Mouse (Mus musculus) c-Kit-positive CD71-negative TER-119-negative erythroid progenitor cells, embryonic 14.5 days (primary cell): ENCODE results near the gene Rpl22.

Experiments used
- DNase-seq: peaks from one replicate; pipeline ENCODE4 v3.0.0-alpha.2; 2013; ENCODE audit warnings: low read depth

The Rpl22 gene

DNA sequence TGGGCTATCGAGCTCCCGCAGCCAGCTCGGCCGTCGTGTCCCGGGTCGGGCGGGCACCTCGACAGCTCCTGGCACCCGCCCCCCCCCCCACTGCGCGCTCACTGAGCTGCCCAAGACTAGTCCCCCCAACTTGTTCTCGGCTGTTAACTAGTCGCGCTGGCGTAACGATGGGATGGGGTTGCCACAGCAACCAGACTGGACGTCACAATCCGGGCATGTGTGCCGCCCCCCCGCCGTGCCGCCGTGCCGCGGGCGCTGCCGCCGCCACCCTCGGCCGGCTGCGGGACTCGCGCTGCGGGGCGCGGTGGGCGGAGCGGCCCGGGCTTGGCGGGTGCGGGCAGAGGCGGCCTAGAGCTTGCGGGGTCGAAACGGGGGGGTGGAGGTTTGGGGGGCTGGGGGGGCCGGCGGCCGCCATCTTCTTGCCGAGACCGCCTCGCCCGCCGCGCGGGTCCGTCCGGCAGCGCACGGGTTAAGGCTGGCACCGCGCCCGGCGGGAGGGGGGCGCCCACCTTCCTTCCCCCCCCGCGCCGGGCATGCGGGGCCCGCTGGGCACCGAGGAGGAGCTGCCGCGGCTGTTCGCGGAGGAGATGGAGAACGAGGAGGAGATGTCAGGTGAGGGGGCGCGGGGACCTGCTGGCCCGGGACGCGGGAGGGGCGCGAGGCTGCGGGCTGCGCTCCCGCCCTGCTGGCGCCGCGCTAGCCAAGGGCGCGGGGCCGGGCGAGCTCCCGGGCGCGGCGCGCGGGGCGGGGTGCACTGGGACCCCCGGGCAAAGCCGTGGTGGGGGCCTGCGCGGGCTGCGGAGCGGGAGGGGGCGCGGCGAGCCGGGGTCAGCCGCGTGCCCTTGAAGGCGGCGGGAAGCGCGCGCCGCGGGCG lies 13.1 kb downstream of the Rpl22 start, which contains the start of gene Chd5:
Gene Chd5, plus strand, starts transcription at position 233 of the 874 bp plus-strand sequence.
- DNase-seq: no peak

DNA sequence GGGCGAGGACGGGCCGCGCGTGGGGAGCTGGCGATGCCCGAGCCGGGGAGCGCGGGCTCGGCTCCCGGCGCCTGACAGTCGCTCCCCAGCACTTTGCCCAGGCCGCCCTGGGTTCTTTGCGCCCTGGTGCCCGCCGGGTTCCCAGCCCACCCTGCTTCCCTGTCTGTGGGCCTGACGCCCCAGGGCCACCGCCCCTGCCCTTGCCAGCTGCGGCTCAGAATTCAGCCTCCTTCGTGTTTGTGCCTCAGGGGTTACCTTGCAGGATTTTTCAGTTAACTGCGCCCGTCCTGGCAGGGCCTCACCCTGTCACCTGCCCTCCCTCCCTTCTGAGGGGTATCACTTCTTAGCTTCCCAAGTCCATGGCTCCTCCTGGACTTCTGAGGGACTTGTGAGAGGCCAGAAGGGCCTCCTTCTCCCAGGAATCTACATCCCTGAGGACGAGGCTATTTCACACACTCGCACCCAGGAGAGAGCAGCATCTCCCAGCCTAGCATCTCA lies 13.8 kb downstream of the Rpl22 start:
- DNase-seq: no peak

DNA sequence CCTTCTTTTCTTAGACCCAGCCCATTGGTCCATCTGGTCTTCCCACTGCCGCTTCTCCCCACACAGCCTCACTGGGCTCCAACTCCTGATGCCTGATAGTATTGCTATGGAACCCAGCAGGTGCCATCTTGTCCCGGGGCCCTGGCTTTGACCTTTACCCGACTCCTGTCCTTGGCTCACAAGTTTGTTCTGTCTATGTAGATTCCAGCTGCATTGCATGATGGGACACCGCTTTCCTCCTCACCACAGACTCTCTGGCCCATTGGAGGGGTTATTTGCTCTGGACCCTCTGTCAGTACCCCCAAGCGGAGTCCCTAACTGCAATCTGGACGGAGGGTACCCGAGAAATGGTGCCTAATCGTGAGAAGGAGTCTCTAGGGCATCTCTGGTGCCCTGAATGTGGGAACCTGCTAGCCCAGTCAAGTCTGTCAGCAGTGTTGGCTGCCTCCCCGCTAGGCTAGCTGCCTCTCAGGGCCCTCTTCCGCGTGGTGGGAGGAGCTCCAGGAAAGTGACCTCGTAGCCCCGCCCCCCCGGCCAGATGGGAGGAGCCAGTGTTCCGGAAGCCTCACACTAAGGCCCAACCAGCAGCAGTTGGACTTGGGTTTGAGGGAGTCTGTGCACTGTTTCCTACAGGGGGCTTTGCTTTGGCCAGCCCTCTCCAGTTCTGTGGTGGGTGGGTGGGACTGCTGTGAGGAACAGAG lies 15.2 kb downstream of the Rpl22 start:
- DNase-seq: no peak

DNA sequence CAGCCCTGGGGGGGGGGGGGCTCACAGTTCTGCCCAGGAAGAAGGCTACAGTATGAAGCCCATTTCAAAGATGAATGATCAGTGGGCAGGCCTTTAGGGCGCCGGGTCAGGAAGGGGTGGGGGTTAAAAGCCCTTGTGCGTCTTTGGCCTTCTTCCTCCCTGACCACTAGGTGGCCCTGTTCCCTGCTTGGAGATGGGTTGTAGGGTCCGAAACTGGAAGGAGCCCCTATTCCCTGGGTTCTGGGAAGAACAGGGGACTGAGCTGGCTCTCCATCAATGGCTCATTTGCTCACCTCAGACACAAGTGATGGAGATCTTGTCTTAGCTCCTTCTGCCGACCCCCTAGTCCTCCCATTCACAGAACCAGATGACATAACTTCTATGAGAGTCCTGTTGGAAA lies 17.8 kb downstream of the Rpl22 start:
- DNase-seq: no peak

DNA sequence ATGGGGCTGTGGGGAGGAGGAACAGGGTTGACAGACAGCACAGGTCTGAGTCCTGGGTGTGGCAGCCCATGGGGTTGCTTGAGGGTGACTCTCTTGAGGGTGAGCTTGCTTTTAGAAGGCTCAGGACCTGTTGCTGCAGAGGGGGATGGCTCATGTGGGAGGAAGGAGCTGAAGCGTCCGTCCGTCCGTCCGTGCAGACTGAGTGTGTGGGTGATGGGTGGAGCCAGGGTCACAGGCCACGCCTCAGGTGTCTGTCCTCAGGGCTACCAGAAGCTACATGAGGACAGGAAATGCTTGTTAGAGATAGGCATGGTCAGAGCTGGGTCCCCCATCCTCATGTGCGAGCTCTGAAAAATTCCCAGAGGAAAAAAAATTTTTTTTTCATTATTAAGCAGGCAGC lies 19.1 kb downstream of the Rpl22 start:
- no peak for DNase-seq

DNA sequence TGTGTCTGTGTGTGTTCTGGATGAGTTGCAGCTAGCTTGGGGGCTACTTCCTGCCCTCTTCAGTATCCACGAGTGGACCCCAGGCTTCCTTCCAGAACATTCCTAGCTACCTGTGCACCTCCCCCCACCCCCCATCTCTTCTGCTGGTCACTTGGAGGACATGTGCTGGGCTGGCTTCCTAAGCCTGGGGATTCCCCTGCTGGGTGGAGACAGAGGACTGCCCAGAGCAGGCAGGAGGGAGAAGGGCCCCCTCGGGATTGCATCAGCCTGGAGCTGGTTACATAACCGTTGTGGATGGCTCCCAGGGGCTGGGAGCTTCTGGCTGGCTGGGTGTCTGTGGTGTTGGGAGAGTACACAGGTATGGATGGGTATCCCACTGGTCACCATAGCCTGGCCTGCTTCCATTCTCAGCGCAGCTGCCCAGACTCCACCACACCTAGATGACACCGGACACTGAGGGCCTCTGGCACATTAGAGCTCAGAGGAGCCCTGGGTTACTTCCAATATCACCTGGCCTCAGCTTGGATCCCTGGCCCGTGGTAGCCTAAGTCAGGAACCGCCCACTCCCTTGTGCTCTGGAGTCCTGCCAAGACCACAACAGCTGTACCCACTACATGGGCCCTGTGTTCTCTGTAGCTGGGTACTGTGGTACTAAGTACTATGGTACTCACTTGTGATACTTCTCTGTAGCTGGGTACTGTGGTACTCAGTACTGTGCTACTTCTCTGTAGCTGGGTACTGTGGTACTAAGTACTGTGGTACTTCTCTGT lies 19.8 kb downstream of the Rpl22 start:
- no peak for DNase-seq

DNA sequence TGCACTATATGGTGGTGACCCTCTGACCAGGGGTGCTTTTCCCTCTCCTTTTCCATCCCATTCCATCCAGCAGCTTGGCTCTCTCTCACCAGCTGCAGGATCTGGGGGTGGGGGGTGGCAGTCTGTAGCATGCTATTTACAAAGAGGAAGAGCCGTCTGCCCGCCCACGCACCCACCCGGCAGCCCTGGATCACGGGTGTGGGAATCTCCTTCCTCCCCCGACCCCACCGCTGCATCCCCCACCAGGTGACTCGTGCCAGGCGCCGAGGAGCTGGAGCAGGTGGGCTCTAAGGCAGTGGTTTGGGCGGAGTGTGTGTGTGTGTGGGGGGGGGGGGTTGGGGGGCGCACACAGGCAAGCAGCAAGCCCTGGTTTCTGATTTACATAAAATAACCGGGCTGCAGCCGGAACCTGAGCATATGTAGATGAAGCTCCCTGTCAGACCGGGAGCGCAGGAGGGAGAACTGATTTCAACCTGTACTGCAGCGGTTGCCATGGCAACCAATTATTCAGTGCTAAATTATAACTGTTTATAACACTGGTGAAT lies 24.4 kb downstream of the Rpl22 start:
- no peak for DNase-seq

DNA sequence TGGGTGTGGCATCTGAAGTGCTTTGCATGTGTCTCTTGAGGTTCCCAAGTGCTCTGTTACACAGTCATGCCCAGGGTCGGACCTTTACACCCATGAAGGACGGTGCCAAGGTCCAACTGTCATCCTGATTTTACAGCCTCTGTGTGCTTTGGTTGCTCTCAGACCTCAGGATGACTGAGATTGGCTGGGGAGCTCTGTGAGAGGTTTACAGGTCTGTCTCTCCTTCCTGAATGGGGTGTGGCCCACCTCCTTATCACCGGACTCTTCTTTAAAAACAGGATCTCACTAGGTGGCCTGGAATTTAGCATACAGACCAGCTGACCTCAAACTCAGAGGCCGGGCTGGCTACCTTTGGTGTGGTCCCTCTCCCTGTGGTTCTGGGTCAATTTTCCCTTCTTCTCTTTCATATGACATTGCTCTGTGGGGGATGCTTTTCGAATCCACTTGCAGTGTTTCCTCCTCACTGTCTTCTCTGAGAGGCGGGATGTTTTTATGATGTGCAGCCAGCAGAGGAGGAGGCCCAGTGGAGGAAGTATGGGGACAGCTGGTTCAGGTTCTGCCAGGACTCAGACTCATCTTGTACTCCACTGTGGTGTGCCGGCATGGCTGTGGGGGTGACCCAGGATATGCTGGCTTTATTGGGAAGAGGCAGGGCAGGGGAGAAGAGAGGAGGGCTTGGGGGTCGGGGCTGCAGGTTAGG lies 25.3 kb downstream of the Rpl22 start:
- no peak for DNase-seq

DNA sequence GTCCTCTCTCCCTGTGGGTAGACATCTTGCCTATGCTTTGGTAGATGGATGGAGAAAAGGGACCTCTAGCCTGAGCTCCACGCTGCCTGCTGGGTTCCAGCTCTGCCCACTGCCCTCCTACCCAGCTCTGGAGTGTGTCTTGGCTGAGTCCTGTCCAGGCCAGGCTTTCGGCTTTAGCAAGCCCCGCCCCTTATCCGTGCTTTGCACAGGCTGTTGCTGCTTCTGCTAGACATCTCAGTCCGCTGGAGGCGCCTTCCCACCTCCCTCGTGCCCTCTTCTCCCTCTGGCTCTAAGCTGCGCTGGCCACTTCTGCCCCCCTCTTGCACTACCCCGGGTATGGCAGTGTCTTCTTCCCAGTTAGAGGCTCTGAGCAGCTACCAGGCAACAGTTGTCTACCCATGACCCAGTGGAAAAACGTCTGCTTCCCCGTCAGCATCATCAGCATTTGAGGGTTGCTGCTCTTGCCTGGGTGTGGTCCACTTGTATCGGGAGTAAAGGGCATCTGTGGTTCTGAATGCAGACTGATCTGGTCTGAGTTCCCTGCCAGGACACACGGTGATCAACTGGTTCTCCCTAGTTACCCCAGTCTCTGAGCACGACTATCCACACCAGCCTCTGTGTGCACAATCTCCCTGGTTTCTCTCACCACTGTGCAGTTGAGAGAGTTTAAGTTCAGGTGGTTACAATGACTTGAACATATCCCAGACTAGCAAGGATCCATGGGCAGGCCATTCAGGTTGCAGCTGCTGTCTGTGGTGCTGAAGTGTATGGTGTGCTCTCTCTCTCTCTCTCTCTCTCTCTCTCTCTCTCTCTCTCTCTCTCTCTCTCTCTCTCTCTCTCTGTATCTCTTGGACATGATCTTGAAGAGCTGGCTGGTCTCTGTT lies 26.1 kb downstream of the Rpl22 start:
- no peak for DNase-seq

DNA sequence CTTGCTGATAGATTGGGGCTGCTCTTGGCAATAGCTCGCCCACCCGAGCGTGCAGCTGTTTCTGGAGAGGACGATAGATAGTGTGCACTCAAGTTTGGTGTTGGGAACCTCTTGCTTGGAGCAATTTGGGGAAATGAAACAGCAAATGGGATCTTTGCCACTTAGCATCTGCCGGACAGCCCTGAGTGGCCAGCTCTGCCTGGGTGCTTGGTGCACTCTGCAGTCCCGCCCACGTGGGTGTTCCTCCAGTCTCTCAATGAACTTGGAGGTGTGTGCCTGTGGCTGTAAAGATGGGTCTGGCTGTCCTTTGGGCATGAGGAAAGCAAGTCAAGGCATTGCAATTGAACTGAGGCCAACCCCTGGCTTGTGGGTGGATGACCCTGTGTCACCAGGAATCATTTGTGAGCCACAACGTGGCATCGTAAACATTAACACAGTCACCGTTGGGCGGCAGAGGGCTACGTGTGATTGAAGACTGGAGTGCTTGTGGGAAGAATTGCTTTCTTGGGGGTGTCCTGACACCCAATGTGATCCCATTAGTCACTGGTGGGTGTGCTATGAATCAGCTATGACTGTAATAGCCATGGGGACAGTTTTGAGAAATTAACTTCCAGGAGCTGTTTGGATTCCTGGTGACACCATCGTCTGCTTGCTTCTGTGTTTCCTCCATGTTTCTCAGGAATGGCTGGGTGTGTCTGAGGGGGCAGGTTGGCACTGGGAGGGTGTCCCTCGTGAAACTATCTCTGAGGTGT lies 28.5 kb downstream of the Rpl22 start:
- DNase-seq: no peak

DNA sequence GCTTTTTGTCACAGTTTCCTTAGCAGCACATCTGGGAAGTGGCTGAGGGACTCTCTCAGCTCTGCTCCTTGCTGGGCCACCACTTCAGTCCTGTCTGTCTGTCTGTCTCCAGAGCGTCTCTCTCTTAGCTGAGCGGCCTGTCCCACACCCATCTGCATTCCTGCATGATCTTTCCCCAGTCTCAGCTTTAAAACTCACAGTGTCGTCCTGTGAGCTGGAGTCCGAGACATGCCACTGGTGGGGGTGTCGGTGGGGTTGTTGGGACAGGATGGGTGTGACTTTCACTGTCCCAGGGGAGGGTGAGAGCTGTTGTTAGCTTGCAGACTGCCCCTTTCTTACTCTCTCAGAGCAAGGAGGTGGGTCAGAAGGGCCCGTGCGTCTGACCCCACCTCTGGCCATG lies 30.1 kb downstream of the Rpl22 start:
- DNase-seq: no peak

DNA sequence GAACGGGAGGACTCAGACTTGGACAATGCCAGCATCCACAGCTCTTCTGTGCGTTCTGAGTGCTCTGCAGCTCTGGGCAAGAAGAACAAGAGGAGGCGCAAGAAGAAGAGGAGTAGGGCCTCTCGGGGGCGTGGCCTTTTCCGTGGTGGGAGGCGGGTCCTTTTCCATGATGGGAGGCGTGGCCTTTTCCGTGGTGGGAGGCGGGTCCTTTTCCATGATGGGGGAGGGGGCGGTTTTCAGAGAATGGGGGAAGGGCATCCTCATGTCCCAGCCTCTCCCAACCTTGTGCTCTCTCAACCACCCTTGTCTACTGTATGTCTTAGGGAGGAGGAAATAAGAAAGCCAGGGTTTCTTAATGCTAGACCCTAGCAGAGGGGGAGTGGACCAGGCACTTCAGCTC lies 34.2 kb downstream of the Rpl22 start:
- no peak for DNase-seq

DNA sequence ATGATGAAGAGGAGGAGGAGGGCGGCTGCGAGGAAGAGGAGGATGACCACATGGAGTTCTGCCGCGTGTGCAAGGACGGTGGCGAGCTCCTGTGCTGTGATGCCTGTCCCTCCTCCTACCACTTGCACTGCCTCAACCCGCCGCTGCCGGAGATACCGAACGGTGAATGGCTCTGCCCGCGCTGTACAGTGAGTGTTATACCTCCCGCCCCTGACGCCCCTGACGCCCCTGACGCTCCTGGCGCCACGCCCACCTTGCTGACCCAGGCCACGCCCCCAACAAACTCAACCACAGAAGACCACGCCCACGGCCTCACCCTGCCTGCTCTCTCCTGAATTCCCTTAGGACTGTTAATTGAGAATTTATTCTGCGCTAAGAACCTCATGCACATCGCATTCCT lies 35.3 kb downstream of the Rpl22 start:
- no peak for DNase-seq

DNA sequence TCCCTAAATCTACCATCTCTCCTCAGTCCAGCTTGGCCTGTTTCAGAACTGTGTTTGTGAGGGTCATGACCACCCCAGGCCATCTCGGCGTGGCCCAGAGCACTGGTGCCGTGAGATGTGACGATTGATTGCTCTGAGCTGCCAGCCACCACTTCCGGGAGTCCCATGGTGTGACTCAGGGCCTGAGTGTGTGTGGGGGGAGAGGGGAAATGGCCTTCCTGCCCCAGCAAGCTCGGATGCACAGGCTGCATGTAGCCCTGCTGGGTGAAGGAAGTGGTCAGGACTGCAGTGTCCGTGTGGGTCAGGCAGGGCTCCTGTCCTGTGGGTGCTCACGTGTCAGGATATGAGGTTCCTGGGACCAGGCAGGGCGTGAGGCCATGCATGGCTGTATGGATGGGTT lies 36.6 kb downstream of the Rpl22 start:
- DNase-seq: no peak

DNA sequence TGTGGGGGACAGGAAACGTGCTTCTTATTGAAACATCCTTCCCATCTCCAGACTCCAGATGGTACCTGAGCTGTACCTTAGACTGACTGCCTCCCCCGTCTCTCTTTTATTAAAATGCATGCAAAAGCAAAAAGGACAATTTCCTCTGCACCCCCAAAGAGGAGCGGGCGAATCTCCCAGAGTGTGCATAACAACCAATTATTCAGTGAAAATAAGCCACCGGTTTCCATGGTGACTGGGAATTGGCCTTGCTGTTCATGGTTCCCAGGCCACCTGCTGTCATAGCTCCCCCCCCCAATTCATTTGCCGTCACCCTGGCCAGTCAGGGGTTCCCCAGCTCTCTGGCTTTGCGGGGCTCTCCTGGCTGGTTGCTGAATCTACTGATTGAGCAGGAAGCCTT lies 39.7 kb downstream of the Rpl22 start:
- no peak for DNase-seq

DNA sequence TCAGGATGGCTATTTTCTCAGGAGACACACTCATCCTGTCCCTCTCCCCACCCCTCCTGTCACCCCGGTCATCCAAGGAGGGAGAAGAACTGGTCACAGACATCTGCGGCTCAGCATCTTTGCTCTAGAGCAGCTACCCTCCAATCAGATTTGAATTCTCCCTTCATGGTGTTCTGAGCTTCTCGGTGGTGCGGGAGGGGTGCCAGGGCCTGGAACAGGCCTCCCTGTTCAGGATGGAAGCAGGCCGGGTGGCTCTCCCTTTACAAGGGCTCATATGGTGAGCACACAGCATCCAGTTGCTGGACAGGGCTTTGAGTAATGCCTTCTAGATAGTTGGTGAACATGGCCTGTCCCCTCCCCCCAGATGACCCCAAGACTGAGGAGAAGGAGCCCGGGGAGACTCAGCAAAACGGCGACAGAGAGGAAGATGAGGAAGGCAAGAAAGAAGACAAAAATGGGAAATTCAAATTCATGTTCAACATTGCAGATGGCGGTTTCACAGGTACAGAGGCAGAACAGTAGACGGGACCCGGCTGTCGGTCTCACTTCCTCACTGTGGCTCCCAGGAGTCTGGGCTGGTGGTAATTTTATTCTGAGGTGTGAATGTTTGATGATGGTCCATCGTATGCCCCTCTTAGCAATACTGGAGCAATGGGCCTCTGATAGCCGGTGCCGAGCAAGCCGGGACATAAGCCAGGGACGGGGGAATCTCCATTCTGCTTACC lies 57.1 kb downstream of the Rpl22 start:
- DNase-seq: no peak
